Comparison of ENCODE assay signal across 8 mouse cellular contexts in genomic region chr8:70529299-70529698, GRCm38 (mm10). TPM values are rescaled to one million over a fixed set of nuclear protein-coding genes. Genes with fewer than 3 reads are reported as not detected.
DNase-seq lines count a peak whose midpoint lies in the region; ATAC-seq and TF ChIP-seq lines count a peak whose summit lies in the region.

No protein-coding gene starts in this region.

- no peak for ATAC-seq in heart, embryonic 12.5 days (ENCODE audit: insufficient number of reproducible peaks, low FRiP score)
- no peak for ATAC-seq in midbrain, embryonic 14.5 days (ENCODE audit: low FRiP score, low TSS enrichment)
- ATAC-seq in midbrain, embryonic 15.5 days (replicated peaks), result no peak
- no peak for ATAC-seq in limb, embryonic 15.5 days (ENCODE audit: insufficient number of reproducible peaks, low FRiP score, low TSS enrichment, low read depth)
- no peak for ATAC-seq in lung, postnatal 0 days

- 68% methylated on average over 5 of the region's 5 CpGs for WGBS in heart, embryonic 12.5 days
- WGBS in midbrain, embryonic 14.5 days, result 92% methylated on average over 5 of the region's 5 CpGs
- 86% methylated on average over 5 of the region's 5 CpGs for WGBS in midbrain, embryonic 15.5 days
- 75% methylated on average over 5 of the region's 5 CpGs for WGBS in limb, embryonic 15.5 days
- WGBS in lung, postnatal 0 days, result 74% methylated on average over 5 of the region's 5 CpGs

- H3K36me3 ChIP-seq in heart, embryonic 12.5 days, result peaks cover 47% of the 10 kb centered on the region
- H3K36me3 ChIP-seq in midbrain, embryonic 14.5 days (ENCODE audit: control insufficient read depth, insufficient read depth, low read length), result peaks cover 42% of the 10 kb centered on the region
- peaks cover 30% of the 10 kb centered on the region for H3K36me3 ChIP-seq in midbrain, embryonic 15.5 days (replicated peaks)
- peaks cover 51% of the 10 kb centered on the region for H3K36me3 ChIP-seq in limb, embryonic 15.5 days
- peaks cover 15% of the 10 kb centered on the region for H3K36me3 ChIP-seq in lung, postnatal 0 days (ENCODE audit: insufficient read depth, low read length)

- H3K4me3 ChIP-seq in heart, embryonic 12.5 days, result no peak overlapping the region; the same call in 1 of the 2 replicates
- H3K4me3 ChIP-seq in midbrain, embryonic 14.5 days (replicated peaks; ENCODE audit: low read depth, low read length), result no peak overlapping the region
- H3K4me3 ChIP-seq in midbrain, embryonic 15.5 days, result no peak overlapping the region
- no peak overlapping the region for H3K4me3 ChIP-seq in limb, embryonic 15.5 days
- no peak overlapping the region for H3K4me3 ChIP-seq in lung, postnatal 0 days (ENCODE audit: low read depth, low read length)

- peak overlapping the region; percentile 26; the same call in 1 of the 2 replicates for H3K9ac ChIP-seq in heart, embryonic 12.5 days
- 0 out of 2 replicates have a peak overlapping the region, but pooled peaks have one; percentile 16 for H3K9ac ChIP-seq in midbrain, embryonic 14.5 days (replicated peaks; ENCODE audit: low read length)
- H3K9ac ChIP-seq in midbrain, embryonic 15.5 days, result no peak overlapping the region
- no peak overlapping the region for H3K9ac ChIP-seq in limb, embryonic 15.5 days
- no peak overlapping the region for H3K9ac ChIP-seq in lung, postnatal 0 days (replicated peaks; ENCODE audit: low read depth)

- DNase-seq in heart, adult 8-10 months (ENCODE audit: low spot score), result no peak
- no peak for DNase-seq in midbrain, embryonic 14.5 days
- no peak for DNase-seq in thymus, postnatal 10 days (ENCODE audit: low spot score in 2 of 2)
- DNase-seq in cerebellum, adult 18-20 months, result no peak
- DNase-seq in lung, postnatal 0 days (ENCODE audit: low spot score), result no peak

- no peak for TF ChIP-seq CTCF in lung, postnatal 0 days (IDR thresholded peaks at IDR 0.05)

- no peaks in the 10 kb centered on the region for H3K9me3 ChIP-seq in heart, embryonic 12.5 days (replicated peaks)
- H3K9me3 ChIP-seq in midbrain, embryonic 14.5 days (ENCODE audit: control insufficient read depth, low read length), result no peaks in the 10 kb centered on the region
- H3K9me3 ChIP-seq in midbrain, embryonic 15.5 days, result no peaks in the 10 kb centered on the region
- no peaks in the 10 kb centered on the region for H3K9me3 ChIP-seq in limb, embryonic 15.5 days
- H3K9me3 ChIP-seq in lung, postnatal 0 days (ENCODE audit: low read length), result no peaks in the 10 kb centered on the region

- H3K4me2 ChIP-seq in heart, embryonic 12.5 days, result no peak overlapping the region
- H3K4me2 ChIP-seq in midbrain, embryonic 14.5 days (ENCODE audit: low read length), result no peak overlapping the region
- H3K4me2 ChIP-seq in midbrain, embryonic 15.5 days, result no peak overlapping the region
- 0 out of 2 replicates have a peak overlapping the region, but pooled peaks have one; percentile 1 for H3K4me2 ChIP-seq in limb, embryonic 15.5 days
- H3K4me2 ChIP-seq in lung, postnatal 0 days (replicated peaks; ENCODE audit: low read depth, low read length), result no peak overlapping the region

- H3K27ac ChIP-seq in heart, embryonic 12.5 days (ENCODE audit: poor library complexity, severe bottlenecking), result no peak overlapping the region
- H3K27ac ChIP-seq in midbrain, embryonic 14.5 days (replicated peaks; ENCODE audit: low read depth, low read length), result no peak overlapping the region
- H3K27ac ChIP-seq in midbrain, embryonic 15.5 days, result no peak overlapping the region
- no peak overlapping the region for H3K27ac ChIP-seq in limb, embryonic 15.5 days
- no peak overlapping the region for H3K27ac ChIP-seq in lung, postnatal 0 days (ENCODE audit: low read length)

- H3K27me3 ChIP-seq in heart, embryonic 12.5 days (replicated peaks), result no peaks in the 10 kb centered on the region
- no peaks in the 10 kb centered on the region for H3K27me3 ChIP-seq in midbrain, embryonic 14.5 days (ENCODE audit: control insufficient read depth, insufficient read depth, low read length)
- H3K27me3 ChIP-seq in midbrain, embryonic 15.5 days (replicated peaks), result no peaks in the 10 kb centered on the region
- H3K27me3 ChIP-seq in limb, embryonic 15.5 days, result no peaks in the 10 kb centered on the region
- H3K27me3 ChIP-seq in lung, postnatal 0 days (replicated peaks; ENCODE audit: insufficient read depth, low read length), result no peaks in the 10 kb centered on the region

- no peak for TF ChIP-seq EP300 in lung, postnatal 0 days (IDR thresholded peaks at IDR 0.05)

- peaks cover 21% of the 10 kb centered on the region for H3K4me1 ChIP-seq in heart, embryonic 12.5 days (replicated peaks)
- peaks cover 18% of the 10 kb centered on the region for H3K4me1 ChIP-seq in midbrain, embryonic 14.5 days (ENCODE audit: control insufficient read depth, insufficient read depth, low read length)
- peaks cover 28% of the 10 kb centered on the region for H3K4me1 ChIP-seq in midbrain, embryonic 15.5 days
- peaks cover 24% of the 10 kb centered on the region for H3K4me1 ChIP-seq in limb, embryonic 15.5 days
- no peaks in the 10 kb centered on the region for H3K4me1 ChIP-seq in lung, postnatal 0 days (ENCODE audit: insufficient read depth, low read depth, low read length)

RNA-seq across cellular contexts. Expression of gene Kxd1, which starts 1.5 kb away (rescaled TPM):
- polyA plus RNA-seq in heart, embryonic 12.5 days (2016; fragmentation: Nextera tagmentation; extraction: Ambion mirVana), result 64.2 and 65.7 TPM in 2 replicates
- 100 to 1,000 TPM in 3 of 4 experiments, 10 to 100 TPM in 1; 97.9 to 114 (median 103) TPM for total RNA-seq in heart, adult 8-10 months (2022)
- 50.7 and 52.6 TPM in 2 replicates for polyA plus RNA-seq in midbrain, embryonic 14.5 days (2014; fragmentation: Nextera tagmentation; extraction: Ambion mirVana)
- 46.4 and 51.7 TPM in 2 replicates for polyA plus RNA-seq in midbrain, embryonic 15.5 days (2015; fragmentation: Nextera tagmentation; extraction: Ambion mirVana)
- 53.8 and 55.1 TPM in 2 replicates for polyA plus RNA-seq in limb, embryonic 15.5 days (2015; fragmentation: Nextera tagmentation; extraction: Ambion mirVana)
- polyA plus RNA-seq in lung, postnatal 0 days (2015; fragmentation: Nextera tagmentation; extraction: Ambion mirVana), result 56.1 and 62.4 TPM in 2 replicates

RNA-seq across cellular contexts. Expression of gene Fkbp8, which starts 1.8 kb away (rescaled TPM):
- polyA plus RNA-seq in heart, embryonic 12.5 days (2016; fragmentation: Nextera tagmentation; extraction: Ambion mirVana), result 227 and 231 TPM in 2 replicates
- 100 to 1,000 TPM; 135 to 145 (median 137) TPM for total RNA-seq in heart, adult 8-10 months (2022)
- polyA plus RNA-seq in midbrain, embryonic 14.5 days (2014; fragmentation: Nextera tagmentation; extraction: Ambion mirVana), result 328 and 408 TPM in 2 replicates
- 450 and 462 TPM in 2 replicates for polyA plus RNA-seq in midbrain, embryonic 15.5 days (2015; fragmentation: Nextera tagmentation; extraction: Ambion mirVana)
- 274 and 278 TPM in 2 replicates for polyA plus RNA-seq in limb, embryonic 15.5 days (2015; fragmentation: Nextera tagmentation; extraction: Ambion mirVana)
- polyA plus RNA-seq in lung, postnatal 0 days (2015; fragmentation: Nextera tagmentation; extraction: Ambion mirVana), result 222 and 228 TPM in 2 replicates

RNA-seq across cellular contexts. Expression of gene Ell, which starts 10.0 kb away (rescaled TPM):
- polyA plus RNA-seq in heart, embryonic 12.5 days (2016; fragmentation: Nextera tagmentation; extraction: Ambion mirVana), result 13.5 and 14.7 TPM in 2 replicates
- total RNA-seq in heart, adult 8-10 months (2022), result 10 to 100 TPM in 3 of 4 experiments, 1 to 10 TPM in 1; 9.3 to 12.4 (median 10.6) TPM
- polyA plus RNA-seq in midbrain, embryonic 14.5 days (2014; fragmentation: Nextera tagmentation; extraction: Ambion mirVana), result 14.9 and 17.1 TPM in 2 replicates
- 18.6 and 19.9 TPM in 2 replicates for polyA plus RNA-seq in midbrain, embryonic 15.5 days (2015; fragmentation: Nextera tagmentation; extraction: Ambion mirVana)
- 20.4 and 21.1 TPM in 2 replicates for polyA plus RNA-seq in limb, embryonic 15.5 days (2015; fragmentation: Nextera tagmentation; extraction: Ambion mirVana)
- polyA plus RNA-seq in lung, postnatal 0 days (2015; fragmentation: Nextera tagmentation; extraction: Ambion mirVana), result 11.8 and 13.0 TPM in 2 replicates

RNA-seq across cellular contexts. Expression of gene Uba52, which starts 18.7 kb away (rescaled TPM):
- polyA plus RNA-seq in heart, embryonic 12.5 days (2016; fragmentation: Nextera tagmentation; extraction: Ambion mirVana), result 779 and 792 TPM in 2 replicates
- total RNA-seq in heart, adult 8-10 months (2022), result 1,000 to 10,000 TPM; 1,436 to 1,703 (median 1,558) TPM
- 696 and 821 TPM in 2 replicates for polyA plus RNA-seq in midbrain, embryonic 14.5 days (2014; fragmentation: Nextera tagmentation; extraction: Ambion mirVana)
- polyA plus RNA-seq in midbrain, embryonic 15.5 days (2015; fragmentation: Nextera tagmentation; extraction: Ambion mirVana), result 587 and 620 TPM in 2 replicates
- polyA plus RNA-seq in limb, embryonic 15.5 days (2015; fragmentation: Nextera tagmentation; extraction: Ambion mirVana), result 859 and 940 TPM in 2 replicates
- 723 and 836 TPM in 2 replicates for polyA plus RNA-seq in lung, postnatal 0 days (2015; fragmentation: Nextera tagmentation; extraction: Ambion mirVana)

RNA-seq across cellular contexts. Expression of gene Rex1bd, which starts 22.7 kb away (rescaled TPM):
- 115 TPM in 2 replicates for polyA plus RNA-seq in heart, embryonic 12.5 days (2016; fragmentation: Nextera tagmentation; extraction: Ambion mirVana)
- 100 to 1,000 TPM; 118 to 133 (median 124) TPM for total RNA-seq in heart, adult 8-10 months (2022)
- polyA plus RNA-seq in midbrain, embryonic 14.5 days (2014; fragmentation: Nextera tagmentation; extraction: Ambion mirVana), result 152 and 190 TPM in 2 replicates
- polyA plus RNA-seq in midbrain, embryonic 15.5 days (2015; fragmentation: Nextera tagmentation; extraction: Ambion mirVana), result 164 and 169 TPM in 2 replicates
- 136 and 149 TPM in 2 replicates for polyA plus RNA-seq in limb, embryonic 15.5 days (2015; fragmentation: Nextera tagmentation; extraction: Ambion mirVana)
- polyA plus RNA-seq in lung, postnatal 0 days (2015; fragmentation: Nextera tagmentation; extraction: Ambion mirVana), result 103 and 117 TPM in 2 replicates

Comparison
In these comparisons a context has a peak if more than half of its experiments do, and no peak if none do; other contexts are left out.
1. H3K9ac ChIP-seq: peak in heart, embryonic 12.5 days (single experiment) and midbrain, embryonic 14.5 days (single experiment); none in midbrain, embryonic 15.5 days (single experiment), limb, embryonic 15.5 days (single experiment) and lung, postnatal 0 days (single experiment).